Mouse (Mus musculus) urinary bladder, postnatal 4 days (tissue): Measurements from ENCODE around the gene Olfr611.
"Not testable (repeated sequence)": the region's sequence is repeated elsewhere in the genome, so short reads cannot be mapped to it uniquely, and the experiment has no call there.

Experiments
- DNase-seq, 2 experiments: peaks; one replicate each; pipeline ENCODE4 v3.0.0; 2021 to 2022; ENCODE audit warnings: low spot score in 2 of 2

Gene Olfr611

GRCm38 (mm10) chr7:103520746-103521145 is at the start of gene Olfr611:
Gene Olfr611, minus strand, starts transcription at chr7:103520846.
- DNase-seq, result not testable (repeated sequence)

- no peak for DNase-seq
Measured at GRCm38 (mm10) chr7:103569043-103569442, 48.4 kb upstream of the Olfr611 start, which contains the start of gene Olfr616. Gene Olfr616, minus strand, starts transcription at chr7:103569143.

- no peak for DNase-seq
Measured at GRCm38 (mm10) chr7:103555779-103556178, 35.1 kb upstream of the Olfr611 start, which contains the start of gene Olfr615. Gene Olfr615, plus strand, starts transcription at chr7:103556079.

- no peak for DNase-seq
Measured at GRCm38 (mm10) chr7:103547774-103548173, 27.1 kb upstream of the Olfr611 start, which contains the start of gene Olfr613. Gene Olfr613, plus strand, starts transcription at chr7:103548074.

- DNase-seq, result not testable (repeated sequence)
Measured at GRCm38 (mm10) chr7:103542617-103543016, 22.0 kb upstream of the Olfr611 start, which contains the start of gene Olfr612. Gene Olfr612, minus strand, starts transcription at chr7:103542717.

- no peak for DNase-seq
Measured at GRCm38 (mm10) chr7:103512022-103512421, 8.6 kb downstream of the Olfr611 start, which contains the start of gene Olfr610. Gene Olfr610, minus strand, starts transcription at chr7:103512122.

GRCm38 (mm10) chr7:103497962-103498361 is 22.7 kb downstream of the Olfr611 start, which contains the start of gene Olfr609:
Gene Olfr609, minus strand, starts transcription at chr7:103498062.
- DNase-seq, result no peak

- DNase-seq, result not testable (repeated sequence)
Measured at GRCm38 (mm10) chr7:103477106-103477505, 43.5 kb downstream of the Olfr611 start.

- no peak for DNase-seq
Measured at GRCm38 (mm10) chr7:103469577-103469976, 51.1 kb downstream of the Olfr611 start, which contains the start of gene Olfr608. Gene Olfr608, plus strand, starts transcription at chr7:103469877.
